Mouse (Mus musculus): ENCODE results near the gene Inf2. TPM values are rescaled to one million over a fixed set of nuclear protein-coding genes. Genes with fewer than 3 reads are reported as not detected.

The Inf2 gene
- total RNA-seq, 2 experiments from 2014 or later: 18.4 to 23.3 TPM

GRCm38 (mm10) chr12:112562462-112562861 is 26.1 kb upstream of the Inf2 start:
- DNase-seq: no peak
- intact Hi-C loops (cut with DNase I): no loop called here

GRCm38 (mm10) chr12:112563011-112563410 is 25.6 kb upstream of the Inf2 start:
- DNase-seq: no peak
- intact Hi-C loops (cut with DNase I): no loop called here

- no peak for DNase-seq
- intact Hi-C loops (cut with DNase I): no loop called here
These were observed 18.4 kb upstream of the Inf2 start for GRCm38 (mm10) chr12:112570160-112570559.

DNA sequence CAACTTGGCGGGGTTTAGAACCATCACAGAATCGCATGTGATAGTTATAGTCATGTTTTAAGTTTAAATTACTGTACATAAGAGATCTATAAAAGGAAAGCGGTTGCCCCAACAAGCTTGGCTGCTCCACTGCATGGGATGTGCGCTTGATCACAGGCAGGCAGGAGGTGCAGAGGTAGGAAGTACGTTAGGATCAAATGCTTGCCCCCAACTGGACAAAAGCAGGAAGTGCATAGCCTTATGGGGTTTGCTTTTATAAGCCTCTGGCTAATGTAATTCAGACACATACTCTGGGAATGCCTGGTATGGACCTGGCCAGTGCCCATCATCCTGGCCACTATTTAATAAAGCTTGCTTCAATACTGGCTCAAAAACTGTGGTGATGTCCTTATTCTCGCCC is 17.5 kb upstream of the Inf2 start:
- no peak for DNase-seq
- intact Hi-C loops (cut with DNase I): no loop called here

DNA sequence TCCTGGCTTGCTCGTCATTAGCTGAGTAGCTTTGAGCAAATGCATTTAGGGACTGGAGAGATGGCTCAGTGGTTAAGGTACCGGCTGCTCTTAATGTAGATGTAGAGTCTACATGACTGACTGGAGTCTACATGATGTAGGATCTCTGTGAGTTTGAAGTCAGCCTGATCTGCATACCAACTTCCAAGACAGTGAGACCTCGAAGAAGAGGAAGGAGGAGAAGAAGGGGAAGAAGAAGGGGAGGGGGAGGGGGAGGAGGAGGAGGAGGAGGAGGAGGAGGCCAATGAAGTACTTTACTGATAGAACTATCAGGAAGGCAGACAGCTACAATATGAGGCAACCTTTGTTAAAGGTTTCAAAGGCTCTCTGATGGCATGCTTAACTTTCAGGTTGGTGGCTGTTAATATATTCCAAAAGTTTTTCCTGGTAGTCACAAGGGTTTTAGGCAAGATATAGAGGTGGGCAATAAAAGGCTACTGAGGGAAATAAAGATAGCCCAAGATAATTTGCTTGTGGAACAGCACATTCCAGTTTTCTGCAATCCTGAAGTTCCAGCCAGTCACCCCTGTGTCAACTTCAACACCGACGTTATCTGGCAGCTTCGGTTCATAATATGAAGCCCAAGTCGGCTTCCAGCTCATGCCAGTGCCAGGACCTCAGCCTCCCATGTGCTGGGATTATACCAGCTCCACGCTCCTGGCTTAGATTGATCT is 13.2 kb upstream of the Inf2 start:
- no peak for DNase-seq
- intact Hi-C loops (cut with DNase I): no loop called here

DNA sequence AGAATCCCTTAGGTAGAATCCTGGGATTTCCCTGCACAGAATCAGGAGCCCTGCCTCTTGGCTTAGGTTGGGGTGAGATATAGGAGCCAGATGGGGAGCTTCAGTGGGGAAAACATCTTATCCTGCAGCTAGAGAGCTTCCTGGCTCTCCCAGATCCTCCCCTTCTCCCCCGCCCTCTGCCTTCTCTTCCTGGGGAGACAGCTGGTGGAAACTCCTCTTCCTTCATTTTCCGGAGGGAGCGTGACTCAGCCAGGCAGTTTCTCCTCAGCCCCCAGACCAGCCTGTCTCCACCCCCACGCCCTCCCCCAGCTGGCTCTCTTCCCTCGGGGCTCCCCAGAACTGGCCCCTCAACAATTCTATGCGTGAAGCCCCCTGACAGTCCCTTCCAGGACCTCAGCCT is 12.2 kb upstream of the Inf2 start:
- DNase-seq: peak; percentile 50 to 60
- intact Hi-C loops (cut with DNase I): no loop called here

GRCm38 (mm10) chr12:112576749-112577148 is 11.8 kb upstream of the Inf2 start:
- intact Hi-C loops (cut with DNase I): no loop called here
- DNase-seq: no peak

DNA sequence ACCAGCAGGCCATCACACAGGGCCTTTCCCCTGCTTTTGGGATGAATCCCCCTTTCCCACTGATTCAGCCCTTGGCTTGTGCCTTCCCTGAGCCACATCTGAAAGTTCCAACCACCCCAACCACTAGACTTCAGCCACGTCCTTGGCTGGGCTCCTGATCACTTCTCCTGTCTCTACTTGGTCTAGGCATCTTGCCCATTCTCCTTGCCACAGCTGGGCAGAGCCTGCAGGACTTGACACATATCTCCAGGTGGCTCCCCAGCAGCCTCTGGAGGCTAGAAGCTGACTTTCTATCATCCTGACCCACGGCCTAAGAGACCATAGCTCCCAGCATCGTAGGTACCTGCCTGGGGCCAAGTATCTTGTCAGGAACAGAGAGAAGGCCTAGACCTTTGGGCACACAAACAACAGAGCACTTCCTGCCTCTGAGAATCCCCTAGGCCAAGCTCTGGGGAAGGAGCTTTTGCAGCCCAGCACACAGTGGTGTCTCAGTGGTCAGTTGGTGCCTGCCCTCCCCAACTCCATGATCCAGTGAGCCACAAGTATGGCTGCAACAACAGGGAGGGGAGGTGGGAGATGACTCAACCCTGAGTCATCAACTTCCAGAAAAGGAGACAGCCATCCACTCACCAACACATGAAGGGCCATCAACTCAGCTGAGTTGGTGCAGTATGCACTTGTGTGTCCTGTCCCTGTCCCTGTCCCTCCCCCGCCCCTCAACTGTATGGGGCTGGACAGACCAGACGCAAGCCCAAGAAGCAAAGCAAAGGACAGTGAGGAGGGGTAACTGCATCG is 10.1 kb upstream of the Inf2 start:
- intact Hi-C loops (cut with DNase I): no loop called here
- DNase-seq: peak in 1 of 2 experiments; percentile 50

DNA sequence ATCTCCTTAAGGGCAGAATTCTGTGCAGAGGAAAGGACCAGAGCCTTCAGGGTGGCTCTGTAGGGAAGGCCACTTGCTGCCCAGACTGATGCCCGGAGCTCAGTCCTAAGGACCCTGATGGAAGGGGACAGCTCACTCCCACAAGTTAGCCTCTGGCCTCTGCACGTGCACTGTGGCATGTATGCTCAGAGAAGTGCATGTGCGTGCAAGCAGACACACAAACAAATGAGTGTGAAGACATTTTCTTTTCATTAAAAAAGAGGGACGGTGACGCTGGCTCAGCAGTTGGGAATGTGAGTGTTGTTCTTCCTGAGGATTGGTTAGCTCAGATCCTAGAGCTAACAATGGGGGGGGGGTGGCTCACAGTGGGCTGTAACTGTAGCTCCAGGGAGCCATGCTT is 9.2 kb upstream of the Inf2 start:
- no peak for DNase-seq
- intact Hi-C loops (cut with DNase I): no loop called here

- no peak for DNase-seq
- intact Hi-C loops (cut with DNase I): no loop called here
These were observed 8.7 kb upstream of the Inf2 start for GRCm38 (mm10) chr12:112579926-112580325.

DNA sequence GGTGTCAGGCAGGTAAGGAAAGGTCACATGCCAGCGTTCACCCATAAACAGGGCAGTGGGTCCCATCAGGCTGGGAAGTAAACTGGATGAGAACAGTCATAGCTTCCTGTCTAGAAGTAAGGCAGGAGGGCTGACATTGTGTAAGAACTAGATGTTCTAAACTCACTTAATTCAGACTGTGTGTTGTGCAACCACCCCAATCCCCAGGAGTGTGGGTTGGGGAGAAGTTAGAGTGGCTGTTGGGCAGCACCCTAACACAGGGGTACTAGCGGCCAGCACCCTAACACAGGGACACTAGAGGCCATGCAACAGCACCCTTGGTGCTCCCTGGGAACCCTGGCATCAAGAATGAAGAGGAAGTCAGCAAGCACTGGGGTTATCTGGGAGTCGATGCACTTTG is 7.5 kb upstream of the Inf2 start:
- no peak for DNase-seq
- intact Hi-C loops (cut with DNase I): no loop called here

- intact Hi-C loops (cut with DNase I): no loop called here
- DNase-seq: no peak
These were observed 3.6 kb upstream of the Inf2 start for GRCm38 (mm10) chr12:112584954-112585353.

DNA sequence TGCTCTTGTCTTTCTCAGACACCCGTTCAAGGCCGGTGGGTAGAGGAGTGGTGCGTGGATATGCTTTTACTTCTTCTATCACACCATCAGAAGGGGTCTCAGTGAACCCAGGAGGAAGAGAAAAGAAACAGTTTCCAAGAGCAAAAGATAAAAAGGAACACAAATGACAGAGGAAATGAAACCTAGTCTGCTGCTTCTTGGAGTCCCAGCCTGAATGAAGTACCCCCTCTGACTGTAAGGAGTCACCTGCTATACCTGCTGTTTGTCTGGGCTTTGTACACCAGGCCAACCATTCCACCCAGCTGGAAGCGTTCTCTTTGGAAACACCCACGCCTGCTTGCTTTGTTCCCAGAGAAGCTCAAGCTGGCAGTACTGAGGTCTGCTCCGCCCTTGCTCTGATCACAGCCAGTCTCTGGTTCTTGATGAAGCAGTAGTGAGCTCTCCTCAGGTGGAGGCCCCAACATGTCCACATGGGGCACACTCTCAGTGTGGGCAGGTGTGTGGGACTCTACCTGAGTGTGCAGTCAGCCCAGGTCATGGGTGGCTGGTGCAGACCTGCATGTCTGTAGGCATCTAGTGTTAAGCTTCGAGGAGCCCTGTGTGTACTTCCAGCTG is 2.6 kb upstream of the Inf2 start:
- intact Hi-C loops (cut with DNase I): no loop called here
- DNase-seq: no peak

DNA sequence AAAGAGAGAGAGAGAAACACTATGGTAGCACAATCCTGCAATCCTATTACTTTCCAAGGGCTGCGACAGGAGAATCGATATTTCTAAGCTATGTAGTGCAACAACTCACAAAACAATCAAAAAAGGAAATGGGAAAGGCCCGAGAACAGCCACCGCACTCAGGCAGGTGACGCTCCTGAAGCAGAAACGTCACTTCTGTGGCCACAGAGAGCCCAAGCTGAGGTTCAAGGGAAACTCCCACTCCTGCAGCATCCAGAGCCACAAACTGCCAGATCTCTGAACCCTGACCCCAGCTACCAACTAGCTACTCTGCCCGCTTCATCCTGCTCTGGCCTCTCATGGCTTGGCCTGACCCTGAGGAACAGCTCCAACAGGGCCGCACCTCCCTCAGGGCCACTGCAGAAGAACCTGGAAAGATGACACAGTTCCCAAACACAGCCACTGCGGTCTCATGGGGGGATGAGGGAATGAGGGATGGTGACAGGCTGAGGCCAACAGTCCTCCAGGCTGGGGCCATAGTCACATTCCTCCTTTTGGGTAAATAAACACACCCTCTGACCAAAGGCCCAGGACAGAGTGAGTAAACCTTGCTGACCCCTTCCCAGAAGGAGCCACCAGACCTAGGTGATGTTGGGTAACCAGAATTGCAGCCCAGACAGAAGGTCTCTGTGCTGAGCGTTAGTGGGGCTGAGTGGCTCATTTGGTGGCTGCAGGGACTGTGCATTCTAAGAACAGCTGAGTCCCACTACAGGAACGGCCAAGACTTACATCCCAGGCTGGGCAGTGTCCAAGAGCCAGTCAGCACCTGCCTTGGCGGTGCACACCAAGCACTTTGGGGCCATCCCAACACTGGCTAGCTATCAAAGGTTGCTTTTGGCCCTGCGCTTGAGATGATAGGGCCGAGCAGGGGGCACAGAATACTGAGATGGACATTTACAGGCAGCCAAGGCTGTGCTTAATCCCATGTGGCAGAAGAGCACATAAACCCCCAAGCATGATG is 1.2 kb upstream of the Inf2 start:
- peak; percentile 76 to 80 for DNase-seq
- intact Hi-C loops (cut with DNase I): no loop called here

DNA sequence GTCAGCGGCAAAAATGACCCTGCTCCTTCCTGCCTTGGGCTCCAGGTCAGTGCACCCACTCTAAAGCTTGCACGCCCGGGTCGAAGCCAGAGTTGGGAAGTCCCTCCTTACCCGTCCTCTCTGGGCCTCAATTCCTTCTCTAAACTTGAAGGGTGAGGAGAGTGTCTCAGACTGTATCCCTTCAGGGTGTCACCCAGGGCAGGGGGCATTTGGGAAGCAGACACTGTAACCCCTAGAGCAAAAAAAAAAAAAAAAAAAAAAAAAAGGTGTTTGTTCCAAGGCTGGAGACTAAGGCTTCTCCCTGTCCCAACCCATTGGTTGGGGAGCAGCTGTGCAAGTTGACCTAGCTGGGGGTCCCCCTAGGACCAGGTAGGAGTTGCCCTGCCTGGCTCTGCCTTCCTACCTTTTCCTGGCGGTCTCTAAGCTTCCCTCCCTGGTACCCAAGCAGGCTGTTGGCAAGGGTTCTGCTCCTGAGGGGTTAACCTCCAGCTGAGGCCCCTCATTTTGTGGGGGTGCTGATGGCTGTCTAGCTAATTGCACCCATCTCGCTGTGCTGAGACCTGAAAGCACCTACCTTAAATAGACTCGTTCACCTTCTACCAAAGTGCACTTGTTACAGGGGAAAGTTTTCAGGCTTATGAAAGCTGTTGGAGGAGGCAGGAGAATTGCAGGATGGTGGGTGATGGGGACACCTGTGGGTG is 1.1 kb downstream of the Inf2 start:
- no peak for DNase-seq
- intact Hi-C loops (cut with DNase I): no loop called here

GRCm38 (mm10) chr12:112590566-112591239 is 2.1 kb downstream of the Inf2 start:
- DNase-seq: peak; percentile 49 to 52
- intact Hi-C loops (cut with DNase I): no loop called here

DNA sequence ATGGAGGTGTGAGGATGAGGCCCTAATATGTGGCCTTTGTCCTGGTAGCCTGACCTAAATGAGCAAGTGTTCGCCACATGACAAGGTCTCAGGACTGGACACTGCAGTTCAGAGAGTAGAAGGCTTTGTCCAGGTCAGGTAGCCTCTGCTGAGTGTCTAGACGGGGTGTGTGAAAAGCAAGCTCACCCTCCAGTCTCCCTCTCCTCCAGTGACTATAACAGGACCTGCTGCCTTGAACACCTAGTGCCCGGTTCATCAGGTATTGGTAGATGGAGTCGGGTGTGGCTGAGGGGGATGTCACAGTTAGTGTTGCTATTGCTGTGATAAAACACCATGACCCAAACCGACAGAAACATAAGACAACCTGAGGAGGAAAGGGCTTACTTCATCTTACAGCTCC is 2.7 kb downstream of the Inf2 start:
- DNase-seq: no peak
- intact Hi-C loops (cut with DNase I): no loop called here

DNA sequence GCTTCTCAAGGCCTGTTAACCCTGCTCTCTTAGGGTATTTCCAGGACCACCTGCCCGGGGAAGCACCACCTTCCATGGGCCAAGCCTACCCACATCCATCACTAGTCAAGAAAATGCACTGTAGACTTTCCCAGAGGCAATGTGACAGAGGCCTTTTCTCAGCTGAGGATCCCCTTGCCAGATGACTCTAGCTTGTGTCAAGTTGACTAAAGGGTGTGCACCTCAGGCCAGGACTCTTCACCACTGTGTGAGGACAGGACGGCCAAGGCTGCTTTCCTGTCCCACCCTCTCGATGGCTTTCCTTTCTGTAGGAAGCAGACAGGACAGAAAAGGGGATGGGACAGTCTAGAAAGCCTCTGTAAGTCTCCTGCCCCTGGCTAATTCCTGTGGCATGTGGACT is 3.1 kb downstream of the Inf2 start:
- intact Hi-C loops (cut with DNase I): no loop called here
- no peak for DNase-seq

DNA sequence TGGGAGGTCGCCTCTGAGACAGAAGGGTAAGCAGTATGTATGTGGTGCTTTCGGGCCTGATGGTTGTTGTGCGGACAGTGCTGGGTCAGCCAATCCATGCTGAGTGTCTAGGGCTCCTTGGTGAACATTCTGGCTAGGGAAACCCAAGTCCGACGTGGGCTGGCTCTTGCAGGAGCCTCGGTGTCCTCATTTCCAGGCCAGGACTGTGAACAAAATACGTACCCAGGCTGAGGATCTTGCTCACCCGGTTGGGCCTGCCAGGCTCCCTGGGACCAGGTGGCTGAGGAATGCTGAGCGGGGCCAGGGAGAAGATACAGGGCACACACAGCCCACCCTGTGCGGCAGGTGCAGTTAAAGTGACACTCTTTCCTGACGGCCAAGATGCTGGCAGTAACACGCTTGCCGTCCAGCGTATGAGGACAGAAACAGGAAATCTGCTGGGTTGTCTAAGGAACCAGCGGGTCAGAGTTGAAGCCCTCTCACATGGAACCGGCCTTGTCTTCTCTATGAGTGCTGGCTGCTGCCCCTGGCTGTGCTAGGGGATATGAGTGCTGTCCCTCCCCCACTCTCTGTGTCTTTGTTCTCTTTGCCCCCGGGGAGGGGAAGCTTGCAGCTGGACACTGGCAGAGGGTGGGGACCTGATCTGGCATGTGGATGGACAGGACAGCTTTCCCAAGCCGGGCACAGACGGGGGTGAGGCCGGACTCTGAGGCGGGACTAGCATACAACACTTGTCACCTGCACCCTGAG is 4.6 kb downstream of the Inf2 start:
- intact Hi-C loops (cut with DNase I): no loop called here
- no peak for DNase-seq
